Mouse (Mus musculus) heart, embryonic 12.5 days (tissue): ENCODE measurements around the gene AI854703. TPM values are rescaled to one million over a fixed set of nuclear protein-coding genes. Genes with fewer than 3 reads are reported as not detected.

Source experiments
- ATAC-seq: fragments of 200-750 bp; cut with Nextera tagmentation; 2 replicates; pipeline ENCODE4 v1.8.0; 2017; ENCODE audit warnings: moderate TSS enrichment, moderate library complexity; ENCODE audit not compliant: insufficient number of reproducible peaks, low FRiP score
- H3K27ac ChIP-seq: fragments of 300-500 bp; sonication (generic); 2 replicates; pipeline ENCODE4 v1.5.1; 2016; ENCODE audit warnings: mild to moderate bottlenecking, moderate library complexity; ENCODE audit not compliant: poor library complexity, severe bottlenecking
- H3K27me3 ChIP-seq: fragments of 300-500 bp; sonication (generic); replicated peaks from 2 replicates; pipeline ENCODE4 v1.6.1; 2016; ENCODE audit warnings: mild to moderate bottlenecking, moderate library complexity
- H3K36me3 ChIP-seq: fragments of 300-500 bp; sonication (generic); 2 replicates; pipeline ENCODE4 v1.6.1; 2016; ENCODE audit warnings: mild to moderate bottlenecking, moderate library complexity
- H3K4me1 ChIP-seq: fragments of 300-500 bp; sonication (generic); replicated peaks from 2 replicates; pipeline ENCODE4 v1.6.1; 2016; ENCODE audit warnings: mild to moderate bottlenecking
- H3K4me2 ChIP-seq: fragments of 300-500 bp; sonication (generic); 2 replicates; pipeline ENCODE4 v1.6.1; 2016; ENCODE audit warnings: mild to moderate bottlenecking, moderate library complexity
- H3K4me3 ChIP-seq: fragments of 300-500 bp; sonication (generic); 2 replicates; pipeline ENCODE4 v1.5.1; 2016; ENCODE audit warnings: mild to moderate bottlenecking
- H3K9ac ChIP-seq: fragments of 300-500 bp; sonication (generic); 2 replicates; pipeline ENCODE4 v1.6.1; 2016; ENCODE audit warnings: mild to moderate bottlenecking, moderate library complexity
- H3K9me3 ChIP-seq: fragments of 300-500 bp; sonication (generic); replicated peaks from 2 replicates; pipeline ENCODE4 v1.6.1; 2016; ENCODE audit warnings: mild to moderate bottlenecking, moderate library complexity
- WGBS: fragments of 180-500 bp; shearing (Covaris S2); methylation state at CpG from one replicate; pipeline ENCODE4 v1.1.7; 2016; 5-methylcytosine and 5-hydroxymethylcytosine counted together
- polyA plus RNA-seq: library from polyadenylated mRNA; unstranded; fragments of >200 nt; fragmentation: Nextera tagmentation; extraction: Ambion mirVana; gene quantifications from 2 replicates; pipeline ENCODE4 v1.2.1, GENCODE M21; 2016

AI854703 gene
- polyA plus RNA-seq, 1 experiment from 2014 or later = 1.3 TPM

- Histone ChIP-seq H3K27me3 (no peaks in the 10 kb centered on the region), H3K4me1 (no peaks in the 10 kb centered on the region), H3K36me3 (no peaks in the 10 kb centered on the region), H3K27ac (no peak overlapping the region), H3K9me3 (no peaks in the 10 kb centered on the region), H3K4me3 (no peak overlapping the region), H3K4me2 (no peak overlapping the region), H3K9ac (no peak overlapping the region)
- WGBS = 84% methylated on average over 4 of the region's 4 CpGs
- no peak for ATAC-seq
Observed at GRCm38 (mm10) chr6:48664750-48665149, 38.2 kb downstream of the AI854703 start.

GRCm38 (mm10) chr6:48665471-48665870 is 38.9 kb downstream of the AI854703 start:
- H3K4me1 ChIP-seq = no peaks in the 10 kb centered on the region
- no peaks in the 10 kb centered on the region for H3K27me3 ChIP-seq
- no peak overlapping the region for H3K4me2 ChIP-seq
- no peaks in the 10 kb centered on the region for H3K36me3 ChIP-seq
- H3K4me3 ChIP-seq = no peak overlapping the region
- no peak for ATAC-seq
- no peak overlapping the region for H3K27ac ChIP-seq
- no peak overlapping the region for H3K9ac ChIP-seq
- H3K9me3 ChIP-seq = no peaks in the 10 kb centered on the region
- 84% methylated on average over 9 of the region's 9 CpGs for WGBS

DNA sequence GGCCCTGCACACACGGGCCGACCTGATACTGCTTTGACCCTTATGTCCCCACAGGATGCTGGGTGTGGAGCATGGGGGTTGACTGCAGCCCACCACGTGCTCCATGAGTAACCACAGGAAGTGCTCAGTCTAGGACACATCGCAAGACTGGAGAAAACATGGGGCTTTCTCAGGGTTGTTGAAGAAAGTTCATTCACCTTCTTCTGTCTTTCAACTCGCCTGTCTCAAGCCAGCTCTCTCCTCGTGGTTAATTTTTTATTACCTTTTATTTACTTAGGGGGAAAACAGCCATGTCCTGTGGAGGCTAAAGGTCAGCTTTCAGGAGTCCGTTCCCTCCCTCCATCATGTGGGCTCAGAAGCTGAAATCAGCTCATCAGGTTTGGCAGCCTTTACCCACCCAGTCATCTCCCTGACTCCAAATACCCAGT is 39.6 kb downstream of the AI854703 start:
- Histone ChIP-seq H3K27me3 (no peaks in the 10 kb centered on the region), H3K9me3 (no peaks in the 10 kb centered on the region), H3K4me3 (no peak overlapping the region), H3K4me1 (no peaks in the 10 kb centered on the region), H3K9ac (no peak overlapping the region), H3K36me3 (no peaks in the 10 kb centered on the region), H3K27ac (no peak overlapping the region), H3K4me2 (no peak overlapping the region)
- 61% methylated on average over 7 of the region's 7 CpGs for WGBS
- ATAC-seq = no peak

GRCm38 (mm10) chr6:48668022-48668421 is 41.5 kb downstream of the AI854703 start:
- Histone ChIP-seq H3K9me3 (no peaks in the 10 kb centered on the region), H3K4me1 (no peaks in the 10 kb centered on the region), H3K9ac (no peak overlapping the region), H3K4me2 (no peak overlapping the region), H3K4me3 (no peak overlapping the region), H3K36me3 (no peaks in the 10 kb centered on the region), H3K27me3 (no peaks in the 10 kb centered on the region), H3K27ac (no peak overlapping the region)
- ATAC-seq = no peak

DNA sequence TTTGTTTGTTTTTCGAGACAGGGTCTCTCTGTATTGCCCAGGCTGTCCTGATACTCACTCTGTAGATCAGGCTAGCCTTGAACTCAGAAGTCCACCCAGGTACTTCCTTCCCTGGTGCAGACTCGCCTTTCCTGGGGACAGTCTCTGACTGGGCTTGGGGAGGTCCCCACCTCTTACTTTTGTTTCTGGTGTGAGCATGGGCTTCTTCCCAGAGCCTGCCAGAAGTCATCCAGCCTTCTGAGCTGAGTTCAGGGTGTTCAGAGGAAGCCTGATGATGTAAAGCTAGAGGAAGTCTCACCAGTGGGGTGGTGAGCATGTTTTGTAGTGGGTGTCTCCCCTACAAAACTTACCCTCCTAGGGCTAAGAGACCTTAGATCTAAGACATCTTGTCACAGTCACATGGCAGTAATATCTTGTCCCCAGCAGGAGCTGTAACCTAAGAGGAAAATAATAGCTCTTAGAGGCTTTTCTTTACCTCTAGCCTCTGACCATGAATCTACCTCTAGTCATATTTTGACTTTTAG is 42.9 kb downstream of the AI854703 start:
- ATAC-seq = no peak
- H3K4me2 ChIP-seq = no peak overlapping the region
- no peaks in the 10 kb centered on the region for H3K4me1 ChIP-seq
- H3K4me3 ChIP-seq = no peak overlapping the region
- H3K27me3 ChIP-seq = no peaks in the 10 kb centered on the region
- no peaks in the 10 kb centered on the region for H3K9me3 ChIP-seq
- no peaks in the 10 kb centered on the region for H3K36me3 ChIP-seq
- WGBS = 54% methylated on average over 2 of the region's 2 CpGs
- H3K27ac ChIP-seq = no peak overlapping the region
- H3K9ac ChIP-seq = no peak overlapping the region

DNA sequence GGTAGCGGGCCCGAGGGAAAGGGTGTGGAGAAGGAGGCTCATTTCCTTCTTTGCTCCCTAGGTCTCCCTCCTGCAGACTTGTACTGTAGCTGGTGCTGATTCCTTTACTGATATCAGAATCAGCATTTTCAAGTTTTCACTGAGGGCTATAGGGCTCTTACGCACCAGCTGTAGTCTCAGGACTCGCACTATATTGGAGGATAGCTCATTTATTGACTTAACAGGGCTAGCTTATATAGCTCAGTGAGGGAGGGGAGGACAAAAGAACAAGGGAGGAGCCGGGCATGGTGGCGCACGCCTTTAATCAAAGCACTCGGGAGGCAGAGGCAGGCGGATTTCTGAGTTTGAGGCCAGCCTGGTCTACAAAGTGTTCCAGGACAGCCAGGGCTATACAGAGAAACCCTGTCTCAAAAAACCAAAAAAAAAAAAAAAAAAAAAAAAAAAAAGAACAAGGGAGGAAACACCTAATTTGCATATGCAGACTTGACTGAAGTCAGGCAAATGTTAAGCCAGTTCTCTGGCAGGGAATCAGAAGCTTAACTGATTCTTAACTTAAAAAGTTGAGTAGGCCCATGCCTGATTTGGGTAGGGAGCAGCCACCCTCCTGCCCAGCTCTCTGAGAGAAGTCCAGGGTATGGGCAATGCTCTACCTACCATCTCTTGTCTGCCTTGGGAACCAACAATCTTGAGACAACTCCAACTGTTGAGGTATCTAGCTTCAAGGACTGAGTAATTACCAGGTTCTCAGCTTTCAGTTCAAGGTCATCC is 47.9 kb downstream of the AI854703 start:
- Histone ChIP-seq H3K27ac (no peak overlapping the region), H3K36me3 (no peaks in the 10 kb centered on the region), H3K4me3 (no peak overlapping the region), H3K4me2 (no peak overlapping the region), H3K27me3 (no peaks in the 10 kb centered on the region), H3K4me1 (peaks cover 5% of the 10 kb centered on the region), H3K9ac (no peak overlapping the region), H3K9me3 (no peaks in the 10 kb centered on the region)
- 91% methylated on average over 9 of the region's 9 CpGs for WGBS
- ATAC-seq = no peak

DNA sequence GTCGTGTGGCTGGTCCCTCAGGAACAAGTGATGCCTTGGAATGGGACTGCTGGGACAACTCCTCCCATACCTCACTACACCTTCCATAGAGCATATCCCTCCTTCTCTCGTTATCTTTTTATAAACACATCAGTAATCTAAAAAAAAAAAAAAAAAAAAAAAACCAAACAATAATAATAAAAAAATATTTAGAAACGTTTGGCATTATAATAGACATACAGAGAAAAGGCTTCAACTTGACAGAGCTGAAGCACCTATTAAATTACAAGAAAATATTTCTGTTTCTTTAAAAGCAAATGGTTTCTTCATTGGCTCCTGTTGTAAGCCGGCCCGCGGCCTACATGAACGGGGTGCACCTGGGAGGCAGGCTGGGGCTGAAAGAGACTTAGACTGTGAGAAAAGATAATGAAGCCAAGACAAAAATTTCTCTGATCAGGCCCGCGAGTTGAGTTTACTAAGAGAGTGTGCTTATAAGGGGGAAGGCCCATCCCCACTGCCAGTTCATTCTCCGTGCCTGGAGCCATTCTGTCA is 48.9 kb downstream of the AI854703 start:
- Histone ChIP-seq H3K4me2 (peak overlapping the region; percentile 61), H3K4me1 (peaks cover 5% of the 10 kb centered on the region), H3K36me3 (no peaks in the 10 kb centered on the region), H3K9ac (0 out of 2 replicates have a peak overlapping the region, but pooled peaks have one; percentile 1), H3K9me3 (no peaks in the 10 kb centered on the region), H3K4me3 (peak overlapping the region; percentile 38), H3K27me3 (no peaks in the 10 kb centered on the region), H3K27ac (no peak overlapping the region)
- WGBS = 46% methylated on average over 10 of the region's 10 CpGs
- ATAC-seq = no peak

GRCm38 (mm10) chr6:48675931-48676859 is 49.6 kb downstream of the AI854703 start, which contains the start of gene Gimap9:
Gene Gimap9 (plus strand): TSS chr6:48676129.
- Histone ChIP-seq H3K4me2 (peak within 1 kb of the TSS; percentile 61), H3K9me3 (no peaks in the 10 kb centered on the region), H3K27me3 (no peaks in the 10 kb centered on the region), H3K9ac (peak within 1 kb of the TSS; percentile 43; the same call in 1 of the 2 replicates), H3K4me3 (peak within 1 kb of the TSS; percentile 38), H3K36me3 (no peaks in the 10 kb centered on the region), H3K27ac (no peak within 1 kb of the TSS), H3K4me1 (peaks cover 5% of the 10 kb centered on the region)
- peak; percentile 29; the same call in 1 of the 2 replicates for ATAC-seq
- WGBS = 33% methylated on average over 13 of the region's 13 CpGs

GRCm38 (mm10) chr6:48676860-48677415 is 50.4 kb downstream of the AI854703 start:
- Histone ChIP-seq H3K4me1 (peaks cover 5% of the 10 kb centered on the region), H3K27ac (no peak overlapping the region), H3K36me3 (no peaks in the 10 kb centered on the region), H3K4me3 (peak overlapping the region; percentile 38), H3K4me2 (peak overlapping the region; percentile 61), H3K27me3 (no peaks in the 10 kb centered on the region), H3K9ac (no peak overlapping the region), H3K9me3 (no peaks in the 10 kb centered on the region)
- ATAC-seq = no peak
- WGBS = 77% methylated on average over 5 of the region's 5 CpGs

DNA sequence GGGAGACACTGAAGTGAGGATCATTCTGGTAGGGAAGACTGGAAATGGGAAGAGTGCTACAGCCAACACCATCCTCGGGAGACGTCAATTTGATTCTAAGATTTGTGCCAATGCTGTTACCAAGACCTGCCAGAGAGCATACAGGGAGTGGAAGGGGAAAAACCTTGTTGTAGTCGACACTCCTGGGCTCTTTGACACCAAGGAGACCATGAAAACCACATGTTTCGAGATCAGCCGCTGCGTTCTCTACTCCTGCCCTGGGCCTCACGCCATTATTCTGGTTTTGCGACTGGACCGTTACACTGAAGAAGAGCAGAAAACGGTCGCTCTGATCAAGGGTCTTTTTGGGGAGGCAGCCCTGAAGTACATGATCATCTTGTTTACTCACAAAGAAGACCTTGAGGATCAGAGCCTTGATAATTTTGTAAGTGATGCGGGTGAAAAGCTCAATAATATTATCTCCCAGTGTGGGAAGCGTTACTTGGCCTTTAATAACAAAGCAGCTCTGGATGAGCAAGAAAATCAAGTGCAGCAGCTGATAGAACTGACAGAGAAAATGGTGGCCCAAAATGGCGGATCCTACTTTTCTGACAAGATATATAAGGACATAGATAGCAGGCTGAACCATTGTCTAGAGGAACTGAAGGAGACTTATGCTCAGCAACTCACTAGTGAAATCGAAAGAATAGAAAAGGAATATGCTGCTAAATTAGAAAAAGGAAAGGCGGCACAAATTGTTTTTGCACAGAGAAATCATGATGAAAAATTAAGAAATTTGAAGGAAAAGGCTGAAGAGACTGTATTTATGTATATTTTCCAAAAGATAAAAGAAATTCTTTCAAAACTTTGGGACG is 51.2 kb downstream of the AI854703 start:
- H3K36me3 ChIP-seq = no peaks in the 10 kb centered on the region
- ATAC-seq = no peak
- no peaks in the 10 kb centered on the region for H3K27me3 ChIP-seq
- H3K4me1 ChIP-seq = peaks cover 5% of the 10 kb centered on the region
- WGBS = 86% methylated on average over 17 of the region's 17 CpGs
- no peak overlapping the region for H3K4me3 ChIP-seq
- H3K9ac ChIP-seq = no peak overlapping the region
- peak overlapping the region; percentile 61 for H3K4me2 ChIP-seq
- H3K9me3 ChIP-seq = no peaks in the 10 kb centered on the region
- H3K27ac ChIP-seq = no peak overlapping the region
